Mouse (Mus musculus) 416B (cell line): ENCODE measurements around the gene Ttll12.

ENCODE experiments used
- DNase-seq: peaks from one replicate; pipeline ENCODE4 v3.0.0; 2011; ENCODE audit warnings: low read depth

Gene Ttll12

DNA sequence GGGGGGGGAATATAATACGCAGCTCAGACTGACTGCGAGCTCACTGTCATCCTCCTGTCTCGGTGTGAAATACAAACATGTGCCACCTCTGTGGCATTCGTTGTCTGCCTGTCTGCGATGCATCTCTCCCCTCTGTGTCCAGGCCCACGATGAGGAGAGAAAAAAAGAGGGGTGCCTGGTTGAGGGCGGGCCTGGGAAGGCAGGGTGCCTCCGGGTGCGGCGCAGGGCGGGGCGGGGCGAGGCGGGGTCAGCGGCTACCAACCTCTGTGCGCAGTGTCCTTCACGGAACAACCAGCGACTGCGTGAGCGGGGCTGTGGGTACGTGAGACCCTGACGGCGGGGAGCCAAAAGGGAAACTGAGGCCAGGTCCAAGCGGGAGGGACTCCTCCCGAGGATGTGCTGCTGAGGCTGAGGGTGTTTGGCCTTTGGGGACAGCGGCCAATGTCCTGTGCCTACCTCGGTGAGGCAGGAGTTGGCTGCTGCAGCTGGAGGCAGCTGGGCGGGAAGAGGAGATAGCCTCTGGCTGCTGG, 31.6 kb downstream of the Ttll12 start, which contains the start of the genes Tspo and Mcat:
Gene Tspo, plus strand, starts transcription at position 266 of the 530 bp plus-strand sequence.
Gene Mcat, minus strand, starts transcription at position 461 of the 530 bp plus-strand sequence.
- DNase-seq, result peak; percentile 74

- peak; percentile 96 for DNase-seq
These were observed 32.2 kb downstream of the Ttll12 start for GRCm38 (mm10) chr15:83562626-83563270.

DNA sequence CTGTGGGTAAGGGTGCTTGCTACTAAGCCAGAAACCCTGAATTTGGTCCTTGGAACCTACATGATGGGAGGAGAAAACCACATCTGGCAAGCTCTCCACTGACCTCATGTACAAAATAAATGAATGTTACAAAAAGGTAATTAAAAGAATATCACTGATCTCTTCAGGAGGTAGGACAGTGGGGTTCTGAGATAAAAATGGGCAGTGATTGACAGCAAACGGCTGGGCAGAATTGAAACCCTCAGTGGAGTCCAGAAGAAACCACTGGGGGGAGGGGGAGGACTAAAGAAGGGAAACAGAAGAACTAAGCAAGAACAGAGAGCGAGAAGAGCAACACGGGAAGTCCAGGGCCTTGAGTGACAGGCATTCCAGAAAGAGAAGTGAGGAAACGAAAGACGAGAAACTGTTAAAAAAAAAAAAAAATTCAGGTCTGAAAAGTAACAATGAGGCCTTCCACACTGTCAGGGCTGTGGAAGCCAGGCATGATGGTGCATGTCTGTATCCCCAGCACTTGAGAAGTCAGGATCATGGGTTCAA, 33.9 kb downstream of the Ttll12 start:
- DNase-seq, result peak; percentile 62

DNA sequence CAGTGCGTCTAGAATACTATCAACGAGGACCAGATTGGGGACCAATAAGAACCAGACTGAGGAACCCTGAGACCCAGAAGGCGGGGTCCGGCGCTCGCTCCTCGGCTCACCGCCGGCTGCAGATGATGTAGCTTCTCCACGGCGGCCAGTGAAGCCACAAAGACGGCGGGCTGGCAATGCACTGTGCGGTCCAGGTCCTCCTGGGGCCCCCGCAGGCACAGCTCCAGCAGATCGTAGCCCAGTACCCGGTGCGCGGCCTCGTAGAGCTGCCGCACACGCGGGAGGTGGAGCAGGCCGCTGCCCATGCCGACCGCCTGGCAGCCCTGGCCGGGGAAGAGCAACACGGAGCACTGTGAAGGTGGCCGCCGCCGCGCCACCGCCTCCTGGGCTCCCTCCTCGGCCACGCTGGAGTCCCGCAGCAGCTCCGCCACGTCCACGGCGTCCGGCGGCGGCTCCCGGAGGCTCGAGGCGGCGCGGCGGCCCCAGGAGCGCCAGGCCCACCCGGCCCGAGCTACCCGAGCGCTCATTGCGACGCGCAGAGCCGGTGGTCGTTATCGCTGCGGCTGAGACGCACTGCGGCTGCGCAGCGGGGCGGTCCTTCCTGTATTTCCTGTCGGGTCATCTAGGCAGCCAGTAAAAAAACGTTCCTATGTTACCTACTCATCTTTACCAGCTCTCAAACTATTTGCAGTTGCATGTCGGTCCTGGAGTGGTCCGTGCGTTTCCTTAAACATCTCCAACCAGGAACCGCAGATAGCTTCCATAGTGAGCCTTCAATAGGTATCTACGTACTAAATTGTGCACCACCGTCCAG, 39.6 kb downstream of the Ttll12 start:
- DNase-seq, result peak; percentile 94

GRCm38 (mm10) chr15:83553831-83554230, 41.1 kb downstream of the Ttll12 start:
- peak; percentile 53 for DNase-seq

- no peak for DNase-seq
These were observed 44.8 kb downstream of the Ttll12 start for GRCm38 (mm10) chr15:83550137-83550536.

DNA sequence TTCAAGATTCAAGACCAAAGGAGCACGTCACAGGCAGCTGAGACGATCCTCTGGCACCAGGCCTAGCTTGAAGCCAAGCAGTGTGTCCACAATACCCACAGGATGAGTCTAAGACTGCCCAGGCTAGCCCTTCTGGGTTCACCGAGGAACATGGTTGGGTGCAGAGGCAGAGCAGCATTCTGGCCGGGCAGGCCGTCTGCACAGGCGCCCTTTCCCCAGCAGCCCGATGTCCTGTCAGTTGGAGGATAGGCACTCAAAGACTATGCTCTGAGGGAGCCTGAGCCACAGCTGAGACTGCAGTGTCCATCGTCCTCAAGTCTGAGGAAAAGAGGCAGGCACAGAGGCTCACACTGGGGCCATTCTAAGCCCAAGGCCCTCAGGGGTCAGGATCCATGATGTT, 47.8 kb downstream of the Ttll12 start:
- no peak for DNase-seq

GRCm38 (mm10) chr15:83546029-83546428, 48.9 kb downstream of the Ttll12 start:
- DNase-seq, result no peak

DNA sequence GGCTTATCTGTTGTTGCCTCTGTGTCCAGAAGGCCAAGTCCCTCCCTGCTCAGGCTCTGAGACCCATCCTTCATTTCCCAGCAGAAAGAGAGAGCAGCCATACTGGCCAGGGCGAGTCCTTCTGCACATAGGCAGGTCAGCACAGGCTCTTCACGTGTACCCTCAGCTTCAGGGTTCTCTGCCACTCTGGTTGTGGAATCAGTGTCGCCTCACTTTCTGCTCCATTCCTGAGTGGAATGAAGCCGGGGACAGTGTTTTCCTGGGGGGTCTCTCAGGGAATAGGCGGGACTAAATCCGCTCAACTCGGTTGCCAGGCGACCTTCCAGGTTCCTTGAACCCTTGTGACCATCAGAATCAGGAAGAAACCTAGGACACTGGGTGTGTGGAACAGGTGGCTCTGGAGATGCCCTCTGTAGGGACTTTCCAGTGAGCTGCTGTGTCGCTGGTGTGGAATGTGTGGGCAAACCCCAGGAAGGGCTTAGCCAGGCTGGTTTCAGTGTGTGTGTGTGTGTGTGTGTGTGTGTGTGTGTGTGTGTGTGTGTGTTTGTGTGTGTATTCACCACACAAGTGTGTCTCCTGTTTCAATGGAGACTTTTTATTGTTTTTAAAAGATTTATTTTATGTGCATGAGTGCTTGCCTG, 53.2 kb downstream of the Ttll12 start:
- no peak for DNase-seq

GRCm38 (mm10) chr15:83539905-83540304, 55.1 kb downstream of the Ttll12 start:
- DNase-seq, result peak; percentile 62

DNA sequence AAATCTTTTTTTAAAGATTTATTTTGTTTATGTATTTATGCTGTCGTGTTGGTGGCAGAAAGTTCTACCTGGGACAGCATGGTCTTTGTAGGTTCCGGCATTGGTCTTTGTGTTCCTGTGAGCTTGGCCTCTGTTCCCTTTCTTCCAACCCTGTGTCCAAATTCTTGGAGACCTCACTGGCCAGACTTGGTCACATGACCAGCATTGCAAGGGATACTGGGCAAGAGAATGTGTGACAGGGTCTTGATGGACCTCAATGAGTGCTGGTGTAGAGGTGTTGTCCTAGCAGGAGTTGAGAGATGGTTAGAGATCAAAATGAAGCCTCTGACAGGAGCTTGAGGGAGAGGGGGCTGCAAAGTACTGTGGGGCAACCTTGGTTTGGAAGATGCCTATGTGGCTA, 56.1 kb downstream of the Ttll12 start:
- DNase-seq, result no peak

DNA sequence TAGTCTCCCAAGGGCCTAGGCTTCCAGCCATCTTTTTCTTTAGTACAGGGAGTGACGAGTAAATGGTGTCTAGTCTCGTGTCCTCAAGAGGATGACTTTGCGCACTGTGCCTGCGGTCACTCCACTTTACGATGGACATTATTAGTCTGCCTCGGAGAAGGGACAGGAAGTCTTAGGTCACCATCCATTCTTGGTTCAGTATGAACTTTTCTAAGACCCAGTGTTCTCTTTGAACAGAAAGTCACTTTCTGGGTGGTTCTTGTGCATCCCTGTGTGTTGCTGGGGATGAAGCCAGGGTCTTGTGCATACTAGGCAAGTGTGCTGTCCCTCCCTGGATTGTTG, 59.1 kb downstream of the Ttll12 start:
- DNase-seq, result no peak

DNA sequence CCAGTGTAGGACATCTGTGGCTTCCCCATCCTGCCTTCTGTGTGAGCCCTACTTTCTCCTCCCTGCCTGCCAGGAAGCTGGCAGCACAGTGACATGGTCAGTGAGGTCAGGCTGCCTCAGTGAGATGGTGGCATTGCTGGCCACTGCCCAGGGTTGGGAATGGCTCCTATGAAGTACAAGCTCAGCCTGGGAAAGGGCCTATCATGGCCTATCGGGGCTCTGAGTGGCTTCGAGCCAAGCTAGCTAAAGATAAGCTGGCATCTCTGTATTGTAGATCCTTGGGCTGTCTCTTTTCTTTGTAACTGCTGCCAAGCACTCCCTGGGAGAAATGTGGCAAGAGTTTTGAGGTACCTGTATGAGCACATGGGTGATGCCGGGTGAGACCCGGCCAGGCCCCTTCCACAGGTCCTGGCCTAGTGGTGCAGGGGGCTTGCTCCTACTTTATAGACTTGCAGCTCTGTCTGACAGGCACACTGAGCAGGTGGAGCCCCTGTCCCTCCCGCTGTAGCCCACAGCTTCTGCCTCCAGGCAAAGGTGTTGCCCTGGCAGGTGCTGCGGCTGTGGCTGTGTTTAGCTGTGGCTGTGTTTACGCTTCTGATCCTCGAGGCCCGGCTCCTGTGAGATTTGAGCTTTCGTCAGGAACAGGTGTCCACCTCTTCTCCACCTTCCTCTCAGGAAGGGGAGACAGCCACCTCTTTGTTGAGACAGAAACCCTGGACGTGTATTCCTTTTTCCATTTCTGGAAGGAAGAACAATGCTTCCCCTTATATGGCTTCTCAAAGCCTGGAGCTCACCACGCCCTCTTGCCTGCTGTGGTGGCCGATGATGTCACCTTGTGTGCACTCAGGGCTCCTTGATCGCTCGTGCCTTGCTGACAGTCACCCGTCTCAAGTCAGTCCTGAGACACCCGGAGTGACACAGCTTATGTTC, 59.7 kb downstream of the Ttll12 start:
- DNase-seq, result peak; percentile 47

DNA sequence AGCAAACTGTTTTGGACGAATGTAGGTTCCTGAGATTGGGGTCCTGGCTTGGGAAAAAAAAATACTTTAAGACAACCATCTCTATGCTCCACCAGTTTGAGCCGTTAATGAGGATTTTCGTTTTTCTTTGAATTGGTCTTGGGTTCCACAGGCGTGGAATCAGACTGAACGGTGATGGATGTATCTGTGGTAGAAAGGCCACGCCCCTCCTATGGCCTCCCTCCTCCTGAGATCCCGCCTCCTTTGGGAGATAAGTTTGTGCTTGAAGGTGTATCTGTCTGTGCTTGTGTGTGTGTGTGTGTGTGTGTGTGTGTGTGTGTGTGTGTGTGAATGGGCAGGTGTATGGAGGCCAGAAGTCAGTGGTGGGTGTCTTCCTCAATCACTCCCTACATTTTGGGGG, 62.4 kb downstream of the Ttll12 start:
- no peak for DNase-seq

- DNase-seq, result peak; percentile 23
These were observed 62.9 kb downstream of the Ttll12 start for GRCm38 (mm10) chr15:83531961-83532469.

DNA sequence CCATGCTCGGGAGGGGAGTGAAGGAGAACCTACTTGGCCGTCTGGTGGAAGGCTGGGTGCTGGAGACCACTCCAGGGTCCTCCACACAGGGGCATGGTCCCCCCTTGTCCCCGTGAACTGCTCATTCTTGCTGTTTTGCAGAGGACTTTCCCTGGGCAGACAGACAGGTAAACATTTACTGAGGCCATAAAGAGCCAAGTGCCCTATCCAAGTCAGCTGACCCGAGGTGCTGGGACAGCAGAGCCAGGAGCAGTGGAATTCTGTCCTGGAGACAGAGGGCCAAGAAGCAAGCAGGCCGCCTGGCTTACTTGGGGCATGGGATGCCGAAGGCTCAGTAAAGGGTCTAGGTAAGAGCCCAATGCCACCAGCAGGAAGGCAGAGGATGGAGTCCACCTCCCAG, 64.3 kb downstream of the Ttll12 start:
- no peak for DNase-seq

- no peak for DNase-seq
These were observed 64.7 kb downstream of the Ttll12 start for GRCm38 (mm10) chr15:83530233-83530632.

GRCm38 (mm10) chr15:83529765-83530164, 65.2 kb downstream of the Ttll12 start:
- peak; percentile 17 for DNase-seq

DNA sequence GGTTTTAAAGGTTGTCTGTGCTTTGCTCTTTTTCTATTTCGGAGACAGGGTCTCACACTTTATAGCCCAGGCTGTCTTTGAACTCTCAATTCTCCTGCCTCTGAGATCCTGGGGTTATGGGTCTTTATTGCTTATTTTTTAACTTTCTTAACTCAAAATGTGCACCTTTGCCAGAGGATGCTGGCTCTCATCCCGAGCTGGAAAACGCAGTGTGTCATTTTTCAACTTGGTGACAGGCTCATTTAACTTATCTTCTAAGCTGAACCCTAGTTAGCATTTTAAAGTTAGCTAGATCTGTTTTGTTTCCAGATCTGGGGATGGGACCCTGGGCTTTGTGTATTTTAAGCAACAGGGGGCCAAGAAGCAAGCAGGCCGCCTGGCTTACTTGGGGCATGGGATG, 66.1 kb downstream of the Ttll12 start:
- DNase-seq, result no peak

DNA sequence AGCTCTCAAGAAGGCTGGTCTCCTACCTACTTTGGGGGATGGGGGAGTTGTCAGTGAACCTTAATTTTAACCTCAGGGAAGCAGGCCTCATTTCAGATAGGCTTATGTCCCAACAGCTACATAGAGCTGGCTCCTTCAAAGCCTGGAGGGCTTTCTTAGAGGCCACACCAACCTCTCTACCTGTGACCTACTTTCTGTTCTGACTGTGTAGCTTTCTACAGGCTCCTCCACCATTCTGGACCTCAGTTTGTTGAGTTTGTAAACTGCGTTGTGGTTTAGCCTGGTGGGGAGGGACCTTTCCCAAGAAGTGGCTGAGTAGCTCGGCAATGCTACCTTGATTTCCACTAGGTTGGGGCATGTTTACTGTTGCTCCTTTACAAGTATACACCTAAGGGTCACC, 67.2 kb downstream of the Ttll12 start:
- no peak for DNase-seq

DNA sequence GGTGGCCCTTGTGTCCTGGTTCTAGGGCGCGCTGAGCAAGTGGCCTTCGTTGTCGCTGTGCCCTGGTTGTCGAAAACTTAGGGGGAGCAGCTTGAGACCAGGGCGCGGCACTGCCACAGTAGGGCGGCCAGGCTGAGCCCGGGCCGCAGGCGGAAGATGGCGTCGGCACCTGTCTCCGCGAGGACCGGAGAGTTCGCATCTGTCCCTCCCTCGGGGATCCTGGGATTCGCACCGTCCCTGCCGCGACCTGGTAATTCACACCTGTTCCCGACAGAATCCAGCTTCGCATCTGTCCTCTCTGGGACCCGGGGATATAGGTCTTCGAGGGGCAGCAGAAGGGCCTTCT, 67.9 kb downstream of the Ttll12 start:
- no peak for DNase-seq
